Mouse (Mus musculus): Measurements from ENCODE around the gene Tnp2. TPM values are rescaled to one million over a fixed set of nuclear protein-coding genes. Genes with fewer than 3 reads are reported as not detected.
A peak's percentile ranks its signal among the peaks of the same experiment; 100 is the strongest.

Tnp2 gene
- polyA plus RNA-seq, 1 experiment from 2014 or later, result not detected

GRCm38 (mm10) chr16:10782377-10783151 is 5.9 kb downstream of the Tnp2 start:
- Histone ChIP-seq H3K27me3 (peaks cover 37% of the 10 kb centered on the region), H3K4me1 (replicated peaks) (peaks cover 46% of the 10 kb centered on the region), H3K4me3 (replicated peaks) (no peak overlapping the region), H3K9me3 (replicated peaks) (no peaks in the 10 kb centered on the region), H3K4me2 (peak overlapping the region; percentile 18; the same call in 1 of the 2 replicates), H3K36me3 (replicated peaks) (no peaks in the 10 kb centered on the region), H3K27ac (replicated peaks) (no peak overlapping the region), H3K9ac (no peak overlapping the region)
- 43% methylated on average over 6 of the region's 6 CpGs for WGBS (ENCODE audit: insufficient replicate concordance)
- ATAC-seq (ENCODE audit: insufficient read depth), result no peak

GRCm38 (mm10) chr16:10781862-10782371 is 6.5 kb downstream of the Tnp2 start:
- 52% methylated on average over 9 of the region's 9 CpGs for WGBS (ENCODE audit: insufficient replicate concordance)
- Histone ChIP-seq H3K4me1 (replicated peaks) (peaks cover 47% of the 10 kb centered on the region), H3K36me3 (replicated peaks) (no peaks in the 10 kb centered on the region), H3K4me2 (no peak overlapping the region), H3K9me3 (replicated peaks) (no peaks in the 10 kb centered on the region), H3K27me3 (peaks cover 37% of the 10 kb centered on the region), H3K4me3 (replicated peaks) (no peak overlapping the region), H3K9ac (no peak overlapping the region), H3K27ac (replicated peaks) (no peak overlapping the region)
- ATAC-seq (ENCODE audit: insufficient read depth), result no peak

DNA sequence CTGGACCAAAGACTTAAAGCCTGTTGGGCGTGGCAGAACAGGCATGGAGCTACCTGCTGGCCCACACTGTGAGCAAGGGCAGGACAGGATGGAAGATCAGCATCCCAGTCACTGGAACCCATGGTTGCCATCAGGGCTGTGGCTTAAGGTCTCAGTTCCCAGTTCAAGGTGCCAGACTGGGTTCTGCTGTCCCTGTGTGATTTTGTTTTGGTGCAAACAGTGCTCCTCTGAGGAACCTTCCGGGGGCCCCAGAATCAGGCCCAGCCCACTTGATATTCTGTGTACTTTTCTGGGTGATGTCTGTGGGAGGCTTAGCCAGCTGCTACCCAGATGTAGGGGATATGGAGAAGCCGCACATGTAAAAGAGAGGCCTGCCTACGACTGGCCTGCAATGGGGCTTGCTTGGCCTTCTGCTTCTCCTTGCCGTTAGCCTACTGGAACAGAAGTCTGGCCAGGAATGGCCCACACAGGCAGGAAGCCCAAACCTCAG is 7.8 kb downstream of the Tnp2 start:
- H3K4me2 ChIP-seq, result no peak overlapping the region
- no peak overlapping the region for H3K9ac ChIP-seq
- H3K4me3 ChIP-seq (replicated peaks), result no peak overlapping the region
- no peak for ATAC-seq (ENCODE audit: insufficient read depth)
- H3K9me3 ChIP-seq (replicated peaks), result no peaks in the 10 kb centered on the region
- WGBS (ENCODE audit: insufficient replicate concordance), result 61% methylated on average over 5 of the region's 5 CpGs
- H3K36me3 ChIP-seq (replicated peaks), result no peaks in the 10 kb centered on the region
- H3K4me1 ChIP-seq (replicated peaks), result peaks cover 36% of the 10 kb centered on the region
- peaks cover 37% of the 10 kb centered on the region for H3K27me3 ChIP-seq
- H3K27ac ChIP-seq (replicated peaks), result no peak overlapping the region

DNA sequence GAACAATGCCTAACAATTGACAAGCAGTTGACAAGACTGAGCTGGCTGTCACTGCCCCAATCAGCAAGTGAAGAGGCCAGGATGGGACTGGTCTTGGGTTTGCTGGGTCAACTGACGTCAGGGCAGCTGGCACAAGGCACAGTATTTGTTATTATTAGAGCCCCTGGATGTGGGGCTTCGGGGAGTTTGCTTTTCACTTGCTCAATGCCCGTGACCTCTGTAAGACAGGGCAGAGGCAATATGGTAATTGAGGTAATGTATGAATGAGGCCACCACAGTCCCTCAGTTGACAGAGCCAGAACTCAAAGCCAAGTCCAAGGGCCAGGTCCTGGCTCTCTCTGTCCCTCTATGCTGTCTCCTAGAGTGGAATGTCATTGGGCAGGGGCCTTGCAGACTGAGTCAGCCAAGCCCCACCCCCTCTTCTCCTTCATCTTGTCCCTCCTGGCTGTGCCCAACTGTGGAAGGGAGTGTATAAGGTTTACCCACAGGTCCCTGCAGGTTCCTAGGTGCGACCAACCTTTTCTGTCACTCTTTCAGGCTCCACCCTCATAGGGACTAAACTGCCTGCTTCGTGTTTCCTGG is 10.8 kb downstream of the Tnp2 start:
- H3K4me3 ChIP-seq (replicated peaks), result no peak overlapping the region
- H3K36me3 ChIP-seq (replicated peaks), result no peaks in the 10 kb centered on the region
- no peaks in the 10 kb centered on the region for H3K9me3 ChIP-seq (replicated peaks)
- no peak overlapping the region for H3K4me2 ChIP-seq
- ATAC-seq (ENCODE audit: insufficient read depth), result 0 out of 2 replicates have a peak, but pooled peaks have one; percentile 28
- H3K9ac ChIP-seq, result no peak overlapping the region
- H3K4me1 ChIP-seq (replicated peaks), result peaks cover 15% of the 10 kb centered on the region
- H3K27ac ChIP-seq (replicated peaks), result no peak overlapping the region
- WGBS (ENCODE audit: insufficient replicate concordance), result 45% methylated on average over 5 of the region's 5 CpGs
- H3K27me3 ChIP-seq, result peaks cover 10% of the 10 kb centered on the region

DNA sequence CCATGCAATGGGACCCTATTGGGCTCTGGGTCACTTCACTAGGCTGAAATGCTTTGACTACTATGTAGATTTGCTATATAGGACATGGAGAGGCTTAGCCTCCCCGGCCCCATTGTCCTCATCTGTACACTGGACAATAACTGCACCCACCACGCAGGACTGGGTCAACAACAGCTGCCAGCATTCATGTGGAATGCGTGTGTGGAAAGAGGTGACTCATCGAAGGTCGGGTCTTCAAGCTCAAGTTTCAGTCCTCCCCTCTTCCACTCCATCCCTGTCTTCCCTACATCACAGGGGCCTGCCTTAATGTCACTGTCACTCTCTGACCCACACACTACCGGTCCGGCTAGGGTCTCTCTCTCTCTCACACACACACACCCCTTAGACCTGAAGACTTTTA is 12.1 kb downstream of the Tnp2 start:
- WGBS (ENCODE audit: insufficient replicate concordance), result 47% methylated on average over 7 of the region's 7 CpGs
- Histone ChIP-seq H3K9ac (no peak overlapping the region), H3K27ac (replicated peaks) (no peak overlapping the region), H3K36me3 (replicated peaks) (no peaks in the 10 kb centered on the region), H3K4me3 (replicated peaks) (no peak overlapping the region), H3K27me3 (no peaks in the 10 kb centered on the region), H3K9me3 (replicated peaks) (no peaks in the 10 kb centered on the region), H3K4me2 (no peak overlapping the region), H3K4me1 (replicated peaks) (peaks cover 11% of the 10 kb centered on the region)
- ATAC-seq (ENCODE audit: insufficient read depth), result no peak

DNA sequence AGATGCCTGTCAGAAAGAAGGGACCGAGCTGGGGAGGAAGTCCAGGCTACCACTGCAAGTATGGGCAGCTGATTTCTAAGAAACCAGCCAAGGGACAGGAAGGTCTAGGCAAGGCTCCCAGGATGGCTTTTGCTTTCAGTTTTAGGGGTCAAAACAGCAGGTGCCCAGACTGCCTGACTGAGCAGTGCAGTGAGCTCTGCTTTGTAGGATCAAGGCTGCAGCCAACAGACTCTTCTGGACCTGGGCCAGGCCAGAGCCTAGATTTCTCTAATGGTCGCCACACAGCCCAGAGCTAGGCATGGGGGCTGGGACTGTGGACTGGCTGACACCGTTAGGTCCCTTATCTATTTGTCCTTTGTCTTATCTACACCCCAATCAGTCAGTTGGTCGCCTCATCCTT is 13.7 kb downstream of the Tnp2 start:
- Histone ChIP-seq H3K4me3 (replicated peaks) (no peak overlapping the region), H3K4me1 (replicated peaks) (peaks cover 19% of the 10 kb centered on the region), H3K36me3 (replicated peaks) (no peaks in the 10 kb centered on the region), H3K27me3 (no peaks in the 10 kb centered on the region), H3K4me2 (no peak overlapping the region), H3K9me3 (replicated peaks) (no peaks in the 10 kb centered on the region), H3K9ac (no peak overlapping the region), H3K27ac (replicated peaks) (no peak overlapping the region)
- 12% methylated on average over 4 of the region's 4 CpGs for WGBS (ENCODE audit: insufficient replicate concordance)
- ATAC-seq (ENCODE audit: insufficient read depth), result no peak

GRCm38 (mm10) chr16:10773543-10773942 is 14.9 kb downstream of the Tnp2 start:
- Histone ChIP-seq H3K4me2 (no peak overlapping the region), H3K9me3 (replicated peaks) (no peaks in the 10 kb centered on the region), H3K27me3 (peaks cover 7% of the 10 kb centered on the region; the same call in 1 of the 2 replicates), H3K36me3 (replicated peaks) (no peaks in the 10 kb centered on the region), H3K27ac (replicated peaks) (no peak overlapping the region), H3K4me3 (replicated peaks) (no peak overlapping the region), H3K4me1 (replicated peaks) (peaks cover 26% of the 10 kb centered on the region), H3K9ac (no peak overlapping the region)
- 77% methylated on average over 8 of the region's 8 CpGs for WGBS (ENCODE audit: insufficient replicate concordance)
- no peak for ATAC-seq (ENCODE audit: insufficient read depth)

- peaks cover 16% of the 10 kb centered on the region; the same call in 1 of the 2 replicates for H3K4me1 ChIP-seq (replicated peaks)
- no peak overlapping the region for H3K4me3 ChIP-seq (replicated peaks)
- H3K9me3 ChIP-seq (replicated peaks), result no peaks in the 10 kb centered on the region
- H3K36me3 ChIP-seq (replicated peaks), result no peaks in the 10 kb centered on the region
- no peak overlapping the region for H3K27ac ChIP-seq (replicated peaks)
- H3K9ac ChIP-seq, result no peak overlapping the region
- WGBS (ENCODE audit: insufficient replicate concordance), result 28% methylated on average over 19 of the region's 19 CpGs
- 0 out of 2 replicates have a peak, but pooled peaks have one; percentile 18 for ATAC-seq (ENCODE audit: insufficient read depth)
- H3K27me3 ChIP-seq, result peaks cover 14% of the 10 kb centered on the region
- H3K4me2 ChIP-seq, result no peak overlapping the region
Measured at GRCm38 (mm10) chr16:10771769-10772510, 16.5 kb downstream of the Tnp2 start.

GRCm38 (mm10) chr16:10770531-10771325 is 17.7 kb downstream of the Tnp2 start:
- no peaks in the 10 kb centered on the region for H3K36me3 ChIP-seq (replicated peaks)
- H3K4me1 ChIP-seq (replicated peaks), result peaks cover 16% of the 10 kb centered on the region; the same call in 1 of the 2 replicates
- H3K9me3 ChIP-seq (replicated peaks), result no peaks in the 10 kb centered on the region
- H3K27me3 ChIP-seq, result peaks cover 14% of the 10 kb centered on the region
- no peak overlapping the region for H3K4me3 ChIP-seq (replicated peaks)
- ATAC-seq (ENCODE audit: insufficient read depth), result no peak
- H3K27ac ChIP-seq (replicated peaks), result no peak overlapping the region
- H3K9ac ChIP-seq, result no peak overlapping the region
- H3K4me2 ChIP-seq, result no peak overlapping the region
- 33% methylated on average over 4 of the region's 4 CpGs for WGBS (ENCODE audit: insufficient replicate concordance)

GRCm38 (mm10) chr16:10769661-10770060 is 18.8 kb downstream of the Tnp2 start:
- Histone ChIP-seq H3K9ac (no peak overlapping the region), H3K27ac (replicated peaks) (no peak overlapping the region), H3K36me3 (replicated peaks) (no peaks in the 10 kb centered on the region), H3K4me3 (replicated peaks) (no peak overlapping the region), H3K4me2 (no peak overlapping the region), H3K9me3 (replicated peaks) (no peaks in the 10 kb centered on the region), H3K4me1 (replicated peaks) (peaks cover 16% of the 10 kb centered on the region; the same call in 1 of the 2 replicates), H3K27me3 (peaks cover 14% of the 10 kb centered on the region)
- 16% methylated on average over 2 of the region's 2 CpGs for WGBS (ENCODE audit: insufficient replicate concordance)
- ATAC-seq (ENCODE audit: insufficient read depth), result no peak
